Mouse (Mus musculus) layer of hippocampus, adult 9-10 months (tissue): ENCODE results near the gene Pdia5.
A peak's percentile ranks its signal among the peaks of the same experiment; 100 is the strongest.

Source experiments
- DNase-seq: peaks from one replicate; pipeline ENCODE4 v3.0.0; 2022; ENCODE audit warnings: low spot score

Gene Pdia5

GRCm38 (mm10) chr16:35484526-35485233 lies 6.0 kb downstream of the Pdia5 start:
- no peak for DNase-seq

- no peak for DNase-seq
These were observed 6.6 kb downstream of the Pdia5 start for GRCm38 (mm10) chr16:35484105-35484504.

- DNase-seq, result no peak
These were observed 11.4 kb downstream of the Pdia5 start for GRCm38 (mm10) chr16:35479301-35479700.

- DNase-seq, result no peak
These were observed 13.4 kb downstream of the Pdia5 start for GRCm38 (mm10) chr16:35477273-35477672.

GRCm38 (mm10) chr16:35472569-35473275 lies 18.0 kb downstream of the Pdia5 start:
- no peak for DNase-seq

GRCm38 (mm10) chr16:35471841-35472568 lies 18.7 kb downstream of the Pdia5 start:
- no peak for DNase-seq

- no peak for DNase-seq
These were observed 19.7 kb downstream of the Pdia5 start for GRCm38 (mm10) chr16:35470983-35471382.

GRCm38 (mm10) chr16:35470096-35470495 lies 20.6 kb downstream of the Pdia5 start:
- DNase-seq, result no peak

- no peak for DNase-seq
These were observed 21.7 kb downstream of the Pdia5 start for GRCm38 (mm10) chr16:35469016-35469415.

GRCm38 (mm10) chr16:35467044-35467443 lies 23.6 kb downstream of the Pdia5 start:
- no peak for DNase-seq

GRCm38 (mm10) chr16:35465808-35466351 lies 24.8 kb downstream of the Pdia5 start:
- DNase-seq, result no peak

GRCm38 (mm10) chr16:35464686-35465308 lies 25.9 kb downstream of the Pdia5 start:
- no peak for DNase-seq

GRCm38 (mm10) chr16:35463708-35464107 lies 27.0 kb downstream of the Pdia5 start:
- DNase-seq, result no peak

GRCm38 (mm10) chr16:35462955-35463354 lies 27.7 kb downstream of the Pdia5 start:
- no peak for DNase-seq

GRCm38 (mm10) chr16:35459584-35459983 lies 31.1 kb downstream of the Pdia5 start:
- DNase-seq, result no peak

- DNase-seq, result no peak
These were observed 32.4 kb downstream of the Pdia5 start for GRCm38 (mm10) chr16:35458297-35458696.

- DNase-seq, result no peak
These were observed 33.2 kb downstream of the Pdia5 start for GRCm38 (mm10) chr16:35457488-35457887.

GRCm38 (mm10) chr16:35457011-35457419 lies 33.7 kb downstream of the Pdia5 start:
- peak; percentile 24 for DNase-seq

GRCm38 (mm10) chr16:35456305-35456704 lies 34.4 kb downstream of the Pdia5 start:
- no peak for DNase-seq

- no peak for DNase-seq
These were observed 34.9 kb downstream of the Pdia5 start for GRCm38 (mm10) chr16:35455822-35456221.

- DNase-seq, result no peak
These were observed 40.5 kb downstream of the Pdia5 start for GRCm38 (mm10) chr16:35450018-35450630.

- no peak for DNase-seq
These were observed 48.7 kb downstream of the Pdia5 start for GRCm38 (mm10) chr16:35442026-35442415.
